Mouse (Mus musculus): ENCODE results near the gene Tgm2.

DNA sequence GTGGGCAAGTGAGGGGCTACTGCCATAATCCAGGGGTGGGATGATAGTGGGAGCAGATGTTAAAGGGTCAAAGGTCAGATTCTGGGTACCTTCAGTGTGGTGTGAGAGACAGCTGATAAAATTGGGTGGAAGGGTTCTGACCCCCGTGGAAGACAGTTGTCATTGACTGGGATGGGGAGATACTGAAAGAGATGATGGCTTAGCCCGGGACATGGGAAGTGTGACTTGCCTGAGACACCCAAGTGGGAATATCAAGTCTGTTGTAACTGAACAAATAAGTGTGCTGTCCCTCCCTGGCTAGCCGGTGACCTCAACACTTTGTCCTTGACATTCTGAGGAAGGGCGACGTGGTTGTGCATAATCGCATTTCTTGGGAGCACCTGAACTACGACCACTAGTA, 23.5 kb upstream of the Tgm2 start:
- TF ChIP-seq CTCF (IDR thresholded peaks at IDR 0.05) = no peak
- TF ChIP-seq EP300 (IDR thresholded peaks at IDR 0.05) = no peak; the same call in 1 of the 2 replicates
